Mouse (Mus musculus): ENCODE results near the gene Qars. TPM values are rescaled to one million over a fixed set of nuclear protein-coding genes. Genes with fewer than 3 reads are reported as not detected.

The Qars gene
- polyA plus RNA-seq, 1 experiment from 2014 or later = 83.2 TPM

DNA sequence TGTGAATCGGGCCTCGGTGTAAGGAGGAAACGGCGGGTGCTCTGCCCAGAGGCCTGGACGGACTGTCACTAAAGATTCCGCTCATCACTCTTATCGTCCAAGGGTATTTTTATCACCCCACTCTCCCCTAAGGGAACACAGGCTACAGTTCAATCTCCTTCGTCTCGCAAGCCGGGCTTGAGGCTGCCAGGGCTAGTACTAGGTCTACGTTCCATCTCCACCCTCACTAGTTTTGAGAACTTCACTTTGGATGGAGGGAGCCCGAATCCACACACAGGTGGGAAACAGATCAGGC is 16.3 kb upstream of the Qars start:
- ATAC-seq (replicated peaks; ENCODE audit: extremely low read depth, insufficient read depth, low FRiP score) = 0 out of 2 replicates have a peak, but pooled peaks have one; percentile 5
- peak overlapping the region; percentile 95 for H3K4me2 ChIP-seq (ENCODE audit: low read depth, low read length)
- no peaks in the 10 kb centered on the region for H3K27me3 ChIP-seq (ENCODE audit: control insufficient read depth, insufficient read depth, low read length)
- peak overlapping the region; percentile 97 for H3K27ac ChIP-seq (ENCODE audit: low read length)
- peak overlapping the region; percentile 92 for H3K9ac ChIP-seq (ENCODE audit: low read length)
- peak overlapping the region; percentile 80 for H3K4me3 ChIP-seq (ENCODE audit: low read length)
- H3K4me1 ChIP-seq (ENCODE audit: control insufficient read depth, insufficient read depth, low read length) = peaks cover 17% of the 10 kb centered on the region
- H3K9me3 ChIP-seq (replicated peaks; ENCODE audit: control insufficient read depth, low read length) = no peaks in the 10 kb centered on the region
- 3% methylated on average over 12 of the region's 12 CpGs for WGBS
- H3K36me3 ChIP-seq (ENCODE audit: control insufficient read depth, insufficient read depth) = peaks cover 65% of the 10 kb centered on the region

DNA sequence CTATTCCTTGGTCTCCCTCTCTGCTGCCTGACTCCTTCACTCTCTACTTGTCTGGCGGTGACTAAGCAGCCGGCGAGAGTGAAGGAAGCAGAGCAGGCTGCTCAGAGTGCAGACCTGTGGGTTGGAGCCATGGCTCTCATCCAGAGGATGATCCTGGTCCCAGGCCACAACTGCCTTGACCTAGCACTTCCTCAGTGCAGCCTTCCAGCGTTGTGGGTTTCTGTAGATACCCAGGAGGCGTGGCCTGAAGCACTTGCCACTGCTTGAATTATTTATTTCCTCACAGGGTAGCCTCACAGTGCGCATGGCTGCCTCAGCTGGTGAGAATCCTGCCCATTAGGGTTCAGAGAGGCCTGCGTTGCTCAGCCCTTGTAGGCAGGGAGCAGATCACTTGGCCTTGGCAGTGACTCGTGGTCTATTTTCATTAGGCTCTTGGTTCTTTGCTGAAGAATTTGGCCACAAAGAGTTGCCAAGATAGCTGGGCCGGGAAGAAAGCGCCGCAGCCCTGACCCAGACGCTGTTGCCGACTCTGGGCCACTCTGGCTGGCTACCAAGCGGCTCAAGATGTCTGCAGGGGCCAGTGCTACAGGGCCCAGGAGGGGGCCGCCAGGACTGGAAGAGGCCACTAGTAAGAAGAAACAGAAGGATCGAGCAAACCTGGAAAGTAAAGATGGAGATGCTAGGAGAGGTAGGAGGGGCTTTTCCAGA is 15.3 kb upstream of the Qars start:
- Histone ChIP-seq H3K4me3 (ENCODE audit: low read length) (peak overlapping the region; percentile 80), H3K36me3 (ENCODE audit: control insufficient read depth, insufficient read depth) (peaks cover 64% of the 10 kb centered on the region), H3K9me3 (replicated peaks; ENCODE audit: control insufficient read depth, low read length) (no peaks in the 10 kb centered on the region), H3K9ac (ENCODE audit: low read length) (peak overlapping the region; percentile 92), H3K27ac (ENCODE audit: low read length) (peak overlapping the region; percentile 19), H3K4me1 (ENCODE audit: control insufficient read depth, insufficient read depth, low read length) (peaks cover 17% of the 10 kb centered on the region), H3K4me2 (ENCODE audit: low read depth, low read length) (peak overlapping the region; percentile 95), H3K27me3 (ENCODE audit: control insufficient read depth, insufficient read depth, low read length) (no peaks in the 10 kb centered on the region)
- 67% methylated on average over 16 of the region's 16 CpGs for WGBS
- no peak for ATAC-seq (replicated peaks; ENCODE audit: extremely low read depth, insufficient read depth, low FRiP score)

DNA sequence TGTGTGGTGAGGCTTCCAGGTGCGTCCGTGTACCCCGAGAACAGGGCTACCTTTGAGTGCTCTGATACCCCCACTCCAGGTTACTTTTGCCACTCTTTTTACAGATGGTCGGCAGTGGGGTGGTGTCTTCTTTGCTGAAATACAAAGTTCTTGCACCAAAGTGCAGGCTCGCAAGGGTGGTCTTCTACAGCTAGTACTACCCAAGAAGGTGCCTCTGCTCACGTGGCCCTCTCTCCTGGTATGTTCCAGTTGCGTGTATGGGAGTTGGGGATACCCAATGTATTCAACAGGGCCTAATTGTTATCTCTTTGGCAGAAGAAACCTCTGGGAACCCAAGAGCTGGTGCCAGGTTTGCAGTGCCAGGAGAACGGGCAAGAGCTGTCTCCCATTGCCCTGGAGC is 14.3 kb upstream of the Qars start:
- H3K4me1 ChIP-seq (ENCODE audit: control insufficient read depth, insufficient read depth, low read length) = peaks cover 17% of the 10 kb centered on the region
- no peak overlapping the region for H3K4me3 ChIP-seq (ENCODE audit: low read length)
- H3K4me2 ChIP-seq (ENCODE audit: low read depth, low read length) = no peak overlapping the region
- WGBS = 93% methylated on average over 8 of the region's 8 CpGs
- no peak for ATAC-seq (replicated peaks; ENCODE audit: extremely low read depth, insufficient read depth, low FRiP score)
- H3K36me3 ChIP-seq (ENCODE audit: control insufficient read depth, insufficient read depth) = peaks cover 67% of the 10 kb centered on the region
- H3K27ac ChIP-seq (ENCODE audit: low read length) = no peak overlapping the region
- no peaks in the 10 kb centered on the region for H3K9me3 ChIP-seq (replicated peaks; ENCODE audit: control insufficient read depth, low read length)
- H3K9ac ChIP-seq (ENCODE audit: low read length) = no peak overlapping the region
- no peaks in the 10 kb centered on the region for H3K27me3 ChIP-seq (ENCODE audit: control insufficient read depth, insufficient read depth, low read length)

DNA sequence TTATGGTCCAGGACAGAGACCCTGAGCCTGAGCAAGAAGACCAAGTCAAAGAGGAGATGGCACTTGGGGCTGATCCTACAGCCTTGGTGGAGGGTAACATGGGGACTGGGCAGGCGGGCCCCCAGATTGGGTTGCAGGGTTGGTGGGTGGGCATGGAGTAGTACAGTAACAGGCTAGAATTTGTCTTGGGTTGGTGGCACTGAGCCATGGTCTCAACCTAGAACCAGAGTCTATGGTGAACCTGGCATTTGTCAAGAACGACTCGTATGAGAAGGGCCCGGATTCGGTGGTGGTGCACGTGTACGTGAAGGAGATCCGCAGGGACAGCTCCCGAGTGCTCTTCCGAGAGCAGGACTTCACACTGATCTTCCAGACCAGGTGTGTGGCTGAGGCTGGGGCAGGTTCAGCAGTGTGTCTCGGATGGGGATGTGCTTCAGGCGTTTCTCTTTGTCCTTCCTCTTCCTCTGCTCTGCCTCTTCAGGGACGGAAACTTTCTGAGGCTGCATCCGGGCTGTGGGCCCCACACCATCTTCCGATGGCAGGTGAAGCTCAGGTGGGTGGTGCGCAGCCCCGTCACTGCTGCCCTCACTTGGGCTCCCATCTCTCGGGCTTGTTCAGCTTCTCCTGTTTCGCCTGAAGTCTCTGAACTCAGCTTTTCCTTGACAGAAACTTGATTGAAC is 13.2 kb upstream of the Qars start:
- Histone ChIP-seq H3K9ac (ENCODE audit: low read length) (no peak overlapping the region), H3K27me3 (ENCODE audit: control insufficient read depth, insufficient read depth, low read length) (no peaks in the 10 kb centered on the region), H3K27ac (ENCODE audit: low read length) (no peak overlapping the region), H3K4me1 (ENCODE audit: control insufficient read depth, insufficient read depth, low read length) (peaks cover 17% of the 10 kb centered on the region), H3K9me3 (replicated peaks; ENCODE audit: control insufficient read depth, low read length) (no peaks in the 10 kb centered on the region), H3K4me3 (ENCODE audit: low read length) (no peak overlapping the region), H3K4me2 (ENCODE audit: low read depth, low read length) (no peak overlapping the region), H3K36me3 (ENCODE audit: control insufficient read depth, insufficient read depth) (peaks cover 70% of the 10 kb centered on the region)
- 94% methylated on average over 19 of the region's 19 CpGs for WGBS
- ATAC-seq (replicated peaks; ENCODE audit: extremely low read depth, insufficient read depth, low FRiP score) = no peak

DNA sequence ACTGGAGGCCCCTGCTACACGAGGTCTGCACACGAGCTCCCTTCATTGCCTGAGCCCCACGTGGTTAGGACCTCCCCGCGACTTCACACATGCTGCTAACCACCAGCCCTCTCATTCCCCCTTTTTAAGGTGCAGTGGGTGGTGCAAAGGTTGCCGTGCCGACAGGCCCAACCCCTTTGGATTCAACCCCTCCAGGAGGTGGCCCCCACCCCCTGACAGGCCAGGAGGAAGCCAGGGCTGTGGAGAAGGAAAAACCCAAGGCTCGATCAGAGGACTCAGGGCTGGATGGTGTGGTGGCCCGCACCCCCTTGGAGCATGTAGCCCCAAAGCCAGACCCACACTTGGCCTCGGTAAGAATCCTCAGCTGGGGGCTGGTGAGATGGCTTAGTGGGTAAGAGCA is 12.6 kb upstream of the Qars start:
- WGBS = 81% methylated on average over 10 of the region's 10 CpGs
- Histone ChIP-seq H3K9me3 (replicated peaks; ENCODE audit: control insufficient read depth, low read length) (no peaks in the 10 kb centered on the region), H3K27ac (ENCODE audit: low read length) (no peak overlapping the region), H3K4me1 (ENCODE audit: control insufficient read depth, insufficient read depth, low read length) (peaks cover 16% of the 10 kb centered on the region), H3K9ac (ENCODE audit: low read length) (no peak overlapping the region), H3K4me3 (ENCODE audit: low read length) (no peak overlapping the region), H3K27me3 (ENCODE audit: control insufficient read depth, insufficient read depth, low read length) (no peaks in the 10 kb centered on the region), H3K4me2 (ENCODE audit: low read depth, low read length) (no peak overlapping the region), H3K36me3 (ENCODE audit: control insufficient read depth, insufficient read depth) (peaks cover 71% of the 10 kb centered on the region)
- no peak for ATAC-seq (replicated peaks; ENCODE audit: extremely low read depth, insufficient read depth, low FRiP score)

GRCm38 (mm10) chr9:108499231-108499630 is 8.3 kb upstream of the Qars start:
- peaks cover 81% of the 10 kb centered on the region for H3K36me3 ChIP-seq (ENCODE audit: control insufficient read depth, insufficient read depth)
- H3K4me3 ChIP-seq (ENCODE audit: low read length) = no peak overlapping the region
- WGBS = 92% methylated on average over 7 of the region's 7 CpGs

DNA sequence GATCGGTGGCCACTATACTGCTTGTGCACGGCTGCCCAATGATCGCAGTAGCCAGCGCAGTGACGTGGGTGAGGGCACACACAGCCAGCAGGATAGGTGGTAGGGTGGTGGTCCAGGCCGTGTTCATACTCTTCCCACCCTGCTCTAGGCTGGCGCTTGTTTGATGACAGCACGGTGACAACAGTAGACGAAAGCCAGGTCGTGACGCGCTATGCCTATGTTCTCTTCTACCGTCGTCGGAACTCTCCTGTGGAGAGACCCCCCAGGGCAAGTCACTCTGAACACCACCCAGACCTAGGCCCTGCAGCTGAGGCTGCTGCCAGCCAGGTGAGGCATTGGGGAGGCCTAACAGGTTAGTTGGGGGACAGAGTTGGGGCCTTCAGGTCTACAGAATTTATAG is 7.6 kb upstream of the Qars start:
- Histone ChIP-seq H3K27me3 (ENCODE audit: control insufficient read depth, insufficient read depth, low read length) (no peaks in the 10 kb centered on the region), H3K27ac (ENCODE audit: low read length) (no peak overlapping the region), H3K9ac (ENCODE audit: low read length) (no peak overlapping the region), H3K4me2 (ENCODE audit: low read depth, low read length) (no peak overlapping the region), H3K4me1 (ENCODE audit: control insufficient read depth, insufficient read depth, low read length) (no peaks in the 10 kb centered on the region), H3K9me3 (replicated peaks; ENCODE audit: control insufficient read depth, low read length) (no peaks in the 10 kb centered on the region), H3K36me3 (ENCODE audit: control insufficient read depth, insufficient read depth) (peaks cover 74% of the 10 kb centered on the region), H3K4me3 (ENCODE audit: low read length) (no peak overlapping the region)
- ATAC-seq (replicated peaks; ENCODE audit: extremely low read depth, insufficient read depth, low FRiP score) = no peak
- WGBS = 84% methylated on average over 15 of the region's 15 CpGs

More at GRCm38 (mm10) chr9:108499231-108499630, 8.3 kb upstream of the Qars start:
- H3K4me1 ChIP-seq (ENCODE audit: control insufficient read depth, insufficient read depth, low read length) = no peaks in the 10 kb centered on the region
- H3K27ac ChIP-seq (ENCODE audit: low read length) = no peak overlapping the region
- H3K9me3 ChIP-seq (replicated peaks; ENCODE audit: control insufficient read depth, low read length) = no peaks in the 10 kb centered on the region
- ATAC-seq (replicated peaks; ENCODE audit: extremely low read depth, insufficient read depth, low FRiP score) = no peak
- no peaks in the 10 kb centered on the region for H3K27me3 ChIP-seq (ENCODE audit: control insufficient read depth, insufficient read depth, low read length)
- H3K9ac ChIP-seq (ENCODE audit: low read length) = no peak overlapping the region
- no peak overlapping the region for H3K4me2 ChIP-seq (ENCODE audit: low read depth, low read length)

GRCm38 (mm10) chr9:108506901-108507300 is 605 bp upstream of the Qars start:
- Histone ChIP-seq H3K9ac (ENCODE audit: low read length) (no peak overlapping the region), H3K27me3 (ENCODE audit: control insufficient read depth, insufficient read depth, low read length) (no peaks in the 10 kb centered on the region), H3K4me1 (ENCODE audit: control insufficient read depth, insufficient read depth, low read length) (peaks cover 11% of the 10 kb centered on the region), H3K4me3 (ENCODE audit: low read length) (peak overlapping the region; percentile 76; the same call in 1 of the 2 replicates), H3K36me3 (ENCODE audit: control insufficient read depth, insufficient read depth) (peaks cover 23% of the 10 kb centered on the region), H3K9me3 (replicated peaks; ENCODE audit: control insufficient read depth, low read length) (no peaks in the 10 kb centered on the region), H3K27ac (ENCODE audit: low read length) (peak overlapping the region; percentile 84), H3K4me2 (ENCODE audit: low read depth, low read length) (peak overlapping the region; percentile 72)
- WGBS = 85% methylated on average over 7 of the region's 7 CpGs
- ATAC-seq (replicated peaks; ENCODE audit: extremely low read depth, insufficient read depth, low FRiP score) = no peak

DNA sequence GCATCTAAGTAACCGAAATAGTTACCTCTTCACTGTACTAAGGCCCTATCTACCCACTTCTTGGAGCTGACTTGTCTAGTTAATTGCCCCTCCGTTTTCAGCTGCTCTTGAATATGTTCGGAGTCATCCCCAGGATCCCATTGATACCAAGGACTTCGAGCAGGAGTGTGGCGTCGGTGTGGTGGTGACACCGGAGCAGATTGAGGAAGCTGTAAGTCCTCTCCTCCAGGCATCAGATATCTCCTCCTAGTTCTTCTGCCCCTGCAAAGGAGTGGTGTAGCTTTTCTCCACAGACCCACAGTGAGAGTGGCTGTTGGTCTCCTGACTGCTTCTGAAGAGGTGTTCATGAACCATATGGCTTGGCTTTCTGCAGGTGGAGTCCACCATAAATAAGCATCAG is 1.3 kb downstream of the Qars start:
- no peaks in the 10 kb centered on the region for H3K27me3 ChIP-seq (ENCODE audit: control insufficient read depth, insufficient read depth, low read length)
- H3K36me3 ChIP-seq (ENCODE audit: control insufficient read depth, insufficient read depth) = peaks cover 31% of the 10 kb centered on the region
- no peak for ATAC-seq (replicated peaks; ENCODE audit: extremely low read depth, insufficient read depth, low FRiP score)
- no peak overlapping the region for H3K27ac ChIP-seq (ENCODE audit: low read length)
- H3K9me3 ChIP-seq (replicated peaks; ENCODE audit: control insufficient read depth, low read length) = no peaks in the 10 kb centered on the region
- peak overlapping the region; percentile 85 for H3K9ac ChIP-seq (ENCODE audit: low read length)
- peak overlapping the region; percentile 76 for H3K4me3 ChIP-seq (ENCODE audit: low read length)
- peak overlapping the region; percentile 72 for H3K4me2 ChIP-seq (ENCODE audit: low read depth, low read length)
- peaks cover 11% of the 10 kb centered on the region for H3K4me1 ChIP-seq (ENCODE audit: control insufficient read depth, insufficient read depth, low read length)
- WGBS = 80% methylated on average over 7 of the region's 7 CpGs

Data from heart, embryonic 16.5 days (tissue).